Mouse (Mus musculus) kidney, embryonic 14.5 days (tissue): ENCODE measurements around the gene Anxa11. TPM values are rescaled to one million over a fixed set of nuclear protein-coding genes. Genes with fewer than 3 reads are reported as not detected.
A peak's percentile ranks its signal among the peaks of the same experiment; 100 is the strongest.
"Not testable (repeated sequence)": the region's sequence is repeated elsewhere in the genome, so short reads cannot be mapped to it uniquely, and the experiment has no call there.

ENCODE experiments used
- ATAC-seq: fragments of 200-750 bp; cut with Nextera tagmentation; 2 replicates; pipeline ENCODE4 v1.8.0; 2017; ENCODE audit warnings: moderate number of reproducible peaks, mild to moderate bottlenecking, moderate TSS enrichment, moderate library complexity; ENCODE audit not compliant: low FRiP score, low TSS enrichment
- H3K27ac ChIP-seq: fragments of 300-500 bp; sonication (generic); 2 replicates; pipeline ENCODE4 v1.5.1; 2014; ENCODE audit warnings: low read depth, mild to moderate bottlenecking, low read length, moderate library complexity, mixed read lengths
- H3K27me3 ChIP-seq: fragments of 300-500 bp; sonication (generic); 2 replicates; pipeline ENCODE4 v1.6.1; 2014; ENCODE audit warnings: mild to moderate bottlenecking, low read length; ENCODE audit not compliant: control insufficient read depth, insufficient read depth
- H3K36me3 ChIP-seq: fragments of 300-500 bp; sonication (generic); 2 replicates; pipeline ENCODE4 v1.6.1; 2014; ENCODE audit warnings: low read length, mixed read lengths; ENCODE audit not compliant: control insufficient read depth, insufficient read depth
- H3K4me1 ChIP-seq: fragments of 300-500 bp; sonication (generic); 2 replicates; pipeline ENCODE4 v1.6.1; 2014; ENCODE audit warnings: low read length, mixed read lengths; ENCODE audit not compliant: control insufficient read depth, insufficient read depth
- H3K4me2 ChIP-seq: fragments of 300-500 bp; sonication (generic); replicated peaks from 2 replicates; pipeline ENCODE4 v1.6.1; 2014; ENCODE audit warnings: low read depth, mild to moderate bottlenecking, low read length
- H3K4me3 ChIP-seq: fragments of 300-500 bp; sonication (generic); 2 replicates; pipeline ENCODE4 v1.5.1; 2014; ENCODE audit warnings: mild to moderate bottlenecking, low read length
- H3K9ac ChIP-seq: fragments of 300-500 bp; sonication (generic); 2 replicates; pipeline ENCODE4 v1.6.1; 2014; ENCODE audit warnings: low read depth, mild to moderate bottlenecking, low read length, moderate library complexity
- H3K9me3 ChIP-seq: fragments of 300-500 bp; sonication (generic); 2 replicates; pipeline ENCODE4 v1.6.1; 2016; ENCODE audit warnings: low read length; ENCODE audit not compliant: control insufficient read depth
- WGBS: fragments of 180-500 bp; shearing (Covaris S2); extraction: QIAGEN DNeasy Blood & Tissue Kit; methylation state at CpG from one replicate; pipeline ENCODE4 v1.1.7; 2014; 5-methylcytosine and 5-hydroxymethylcytosine counted together
- polyA plus RNA-seq: library from polyadenylated mRNA; unstranded; fragments of >200 nt; fragmentation: Nextera tagmentation; extraction: Ambion mirVana; gene quantifications from 2 replicates; pipeline ENCODE4 v1.2.1, GENCODE M21; 2014

The Anxa11 gene
- polyA plus RNA-seq, 1 experiment from 2014 or later = 44.5 TPM

DNA sequence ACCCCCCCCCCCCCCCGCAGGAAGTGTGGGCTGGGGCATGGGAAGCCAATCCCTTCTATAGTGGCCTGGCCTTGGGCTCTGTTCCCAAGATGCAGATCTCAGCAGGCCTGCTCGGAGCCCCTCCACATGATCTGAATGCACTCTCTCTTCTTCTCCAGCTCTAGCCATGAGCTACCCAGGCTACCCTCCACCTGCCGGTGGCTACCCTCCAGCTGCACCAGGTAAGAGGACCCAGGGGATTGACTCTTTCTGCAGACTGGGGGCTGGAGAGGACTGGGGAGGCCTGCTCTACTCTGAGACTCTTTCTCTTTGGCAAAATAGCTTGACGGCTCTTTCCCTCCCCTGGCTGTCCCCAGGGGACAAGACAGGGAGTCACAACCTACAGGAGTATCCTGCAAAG lies 26.8 kb downstream of the Anxa11 start:
- Histone ChIP-seq H3K9ac (no peak overlapping the region), H3K4me3 (no peak overlapping the region), H3K9me3 (no peaks in the 10 kb centered on the region), H3K4me2 (no peak overlapping the region), H3K27me3 (no peaks in the 10 kb centered on the region), H3K36me3 (0 out of 2 replicates have a peak, but pooled peaks cover 3% of the 10 kb centered on the region), H3K4me1 (peaks cover 8% of the 10 kb centered on the region), H3K27ac (no peak overlapping the region)
- 75% methylated on average over 4 of the region's 4 CpGs for WGBS
- no peak for ATAC-seq

DNA sequence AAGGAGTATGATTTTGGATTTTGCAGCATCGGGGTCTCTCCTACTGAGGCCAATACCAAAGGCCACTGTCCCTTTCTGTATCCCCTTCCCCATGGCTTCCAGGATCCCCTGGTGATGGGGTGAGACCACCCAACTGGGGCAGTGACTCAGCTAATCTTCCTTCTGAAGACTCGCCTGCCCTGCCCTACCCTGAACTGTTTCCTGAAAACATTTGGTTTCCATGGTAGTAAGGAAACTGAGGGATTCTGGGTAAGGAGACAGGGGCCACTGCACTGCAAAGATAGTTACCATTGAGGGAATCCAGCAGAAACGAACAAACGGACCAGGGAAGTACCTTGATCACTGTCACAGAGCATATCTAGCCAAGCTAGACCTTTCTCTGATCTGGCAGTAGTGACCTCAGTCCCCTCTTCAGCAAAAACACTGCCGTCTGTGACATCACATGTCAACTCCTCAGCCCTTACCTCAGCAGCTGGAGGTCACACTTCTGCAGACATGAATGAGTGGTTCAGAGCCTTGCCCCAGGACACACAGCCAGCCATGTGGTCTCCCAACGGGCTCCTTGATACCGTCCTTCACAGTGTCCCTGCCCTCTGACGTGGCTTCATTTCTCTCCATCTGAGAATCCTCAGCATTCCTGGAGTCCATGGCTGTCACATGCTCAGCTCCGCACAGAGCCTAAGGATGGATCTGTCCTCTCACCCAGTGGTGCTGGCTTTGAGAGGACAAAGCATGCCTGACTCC lies 27.4 kb downstream of the Anxa11 start:
- Histone ChIP-seq H3K27me3 (no peaks in the 10 kb centered on the region), H3K4me1 (peaks cover 8% of the 10 kb centered on the region), H3K9ac (no peak overlapping the region), H3K27ac (no peak overlapping the region), H3K4me3 (no peak overlapping the region), H3K36me3 (0 out of 2 replicates have a peak, but pooled peaks cover 5% of the 10 kb centered on the region), H3K4me2 (no peak overlapping the region), H3K9me3 (no peaks in the 10 kb centered on the region)
- 60% methylated on average over 9 of the region's 9 CpGs for WGBS
- ATAC-seq = no peak

GRCm38 (mm10) chr14:25872461-25873415 lies 30.8 kb downstream of the Anxa11 start:
- no peak overlapping the region for H3K9ac ChIP-seq
- 81% methylated on average over 8 of the region's 8 CpGs for WGBS
- no peak overlapping the region for H3K4me3 ChIP-seq
- no peaks in the 10 kb centered on the region for H3K9me3 ChIP-seq
- H3K36me3 ChIP-seq = 0 out of 2 replicates have a peak, but pooled peaks cover 5% of the 10 kb centered on the region
- H3K4me1 ChIP-seq = peaks cover 2% of the 10 kb centered on the region
- no peak for ATAC-seq
- no peak overlapping the region for H3K27ac ChIP-seq
- H3K4me2 ChIP-seq = no peak overlapping the region
- H3K27me3 ChIP-seq = no peaks in the 10 kb centered on the region

DNA sequence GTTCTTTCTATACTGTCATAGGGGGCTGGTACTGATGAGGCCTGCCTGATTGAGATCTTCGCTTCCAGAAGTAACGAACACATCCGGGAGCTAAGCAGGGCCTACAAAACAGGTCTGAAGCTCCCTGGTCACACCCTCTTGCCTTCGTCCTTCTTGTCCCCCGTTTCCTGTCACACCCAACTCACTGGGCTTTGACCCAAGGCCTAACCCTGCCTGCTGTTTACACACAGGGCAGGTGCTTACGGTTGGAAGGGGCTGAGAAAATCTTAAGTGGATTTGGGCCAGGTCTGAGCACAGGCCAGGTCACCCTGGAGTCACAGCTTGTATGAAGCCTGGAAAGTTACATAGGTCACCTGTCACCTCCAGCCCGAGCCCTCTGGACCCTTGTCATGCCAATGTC lies 34.7 kb downstream of the Anxa11 start:
- not testable (repeated sequence) for H3K36me3 ChIP-seq, H3K4me1 ChIP-seq, H3K9ac ChIP-seq, H3K9me3 ChIP-seq, H3K4me3 ChIP-seq, ATAC-seq, H3K27ac ChIP-seq, H3K27me3 ChIP-seq, H3K4me2 ChIP-seq
- WGBS = no CpG with 5 or more reads among the region's 7 CpGs

- ATAC-seq, H3K4me2 ChIP-seq, H3K9ac ChIP-seq, H3K4me1 ChIP-seq, H3K36me3 ChIP-seq, H3K9me3 ChIP-seq, H3K27me3 ChIP-seq, H3K4me3 ChIP-seq, H3K27ac ChIP-seq: not testable (repeated sequence)
- WGBS = no CpG with 5 or more reads among the region's 9 CpGs
Measured at GRCm38 (mm10) chr14:25881769-25882168, 39.8 kb downstream of the Anxa11 start.

GRCm38 (mm10) chr14:25885886-25886285 lies 43.9 kb downstream of the Anxa11 start:
- H3K27me3 ChIP-seq = not testable (repeated sequence)

GRCm38 (mm10) chr14:25894566-25894965 lies 52.6 kb downstream of the Anxa11 start:
- H3K4me2 ChIP-seq, H3K9ac ChIP-seq, H3K27me3 ChIP-seq, H3K4me3 ChIP-seq, H3K27ac ChIP-seq, H3K36me3 ChIP-seq, H3K4me1 ChIP-seq, H3K9me3 ChIP-seq: not testable (repeated sequence)
- no CpG with 5 or more reads among the region's 3 CpGs for WGBS
- 0 out of 2 replicates have a peak, but pooled peaks have one; percentile 12 for ATAC-seq

More at GRCm38 (mm10) chr14:25885886-25886285, 43.9 kb downstream of the Anxa11 start:
- not testable (repeated sequence) for H3K4me1 ChIP-seq, H3K9ac ChIP-seq, H3K4me3 ChIP-seq, H3K36me3 ChIP-seq, H3K27ac ChIP-seq, H3K9me3 ChIP-seq, ATAC-seq, H3K4me2 ChIP-seq
- no CpG with 5 or more reads among the region's 12 CpGs for WGBS

- H3K4me3 ChIP-seq, H3K27me3 ChIP-seq, H3K36me3 ChIP-seq, H3K9ac ChIP-seq, H3K4me2 ChIP-seq, H3K4me1 ChIP-seq, H3K27ac ChIP-seq, H3K9me3 ChIP-seq: not testable (repeated sequence)
- 0 out of 2 replicates have a peak, but pooled peaks have one; percentile 20 for ATAC-seq
- no CpG with 5 or more reads among the region's 7 CpGs for WGBS
Measured at GRCm38 (mm10) chr14:25895686-25896085, 53.7 kb downstream of the Anxa11 start.

DNA sequence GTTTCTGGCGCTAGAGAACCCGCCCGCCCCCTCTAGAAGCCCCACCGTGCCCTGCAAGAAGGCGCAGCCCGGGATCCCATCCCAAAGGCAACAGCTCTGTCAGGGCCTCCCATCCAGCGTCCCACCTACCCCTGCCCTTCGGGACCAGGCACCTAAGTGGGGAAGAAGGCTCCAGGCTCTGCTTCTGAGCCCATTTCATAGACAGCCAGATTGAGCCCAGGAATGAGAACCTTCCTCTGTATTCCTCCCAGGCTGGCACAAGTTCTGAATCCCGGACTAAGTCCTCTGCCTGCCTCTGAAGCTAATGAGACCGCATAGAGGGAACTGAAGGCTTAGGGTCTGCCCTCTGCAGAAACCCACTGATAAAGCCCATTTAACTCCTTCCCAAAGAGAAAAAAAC lies 61.0 kb downstream of the Anxa11 start, which contains the start of gene Plac9a:
Gene Plac9a, minus strand, starts transcription at position 101 of the 400 bp plus-strand sequence.
- no CpG with 5 or more reads among the region's 10 CpGs for WGBS
- not testable (repeated sequence) for H3K9me3 ChIP-seq, H3K36me3 ChIP-seq, H3K27ac ChIP-seq, H3K27me3 ChIP-seq, H3K4me1 ChIP-seq, H3K4me2 ChIP-seq, H3K4me3 ChIP-seq, ATAC-seq, H3K9ac ChIP-seq
